Mouse (Mus musculus) Patski (cell line): ENCODE results near the gene Gnai2. TPM values are rescaled to one million over a fixed set of nuclear protein-coding genes. Genes with fewer than 3 reads are reported as not detected.

Experiments used
- ATAC-seq: fragments of 100-300 bp; one replicate; pipeline ENCODE4 v1.8.0; 2021
- CTCF ChIA-PET: fragments of 350-600 bp; sonication (Branson Sonifier 250); formaldehyde crosslinking; loops from one replicate; lab custom pipeline; 2022; ENCODE audit warnings: inconsistent platforms; lab: Charles Lee
- POLR2A ChIA-PET: fragments of 350-600 bp; sonication (Branson Sonifier 250); formaldehyde crosslinking; loops from one replicate; lab custom pipeline; 2022; ENCODE audit warnings: antibody characterized with exemption, inconsistent platforms; lab: Charles Lee
- DNase-seq: peaks from one replicate; pipeline ENCODE4 v3.0.0-alpha.2; 2011; ENCODE audit warnings: low read depth, low spot score
- H3K27me3 ChIP-seq: fragments of 371-371 bp; one replicate; pipeline ENCODE4 v1.5.1; 2021
- CTCF ChIP-seq: fragments of 100-300 bp; IDR thresholded peaks from one replicate; pipeline ENCODE4 v1.5.1; 2021
- in situ Hi-C: fragments of 300-500 bp; cut with MboI; formaldehyde crosslinking; loops from 3 replicates; pipeline ENCODE4 v1.11.1; 2018; ENCODE audit warnings: low pct_unique_long_range_greater_than_20kb, mixed read lengths
- polyA plus RNA-seq: library from polyadenylated mRNA; unstranded; gene quantifications from one replicate; pipeline ENCODE4 v1.2.3, GENCODE M21; 2021

The Gnai2 gene
- polyA plus RNA-seq, 1 experiment from 2014 or later: 592 TPM

DNA sequence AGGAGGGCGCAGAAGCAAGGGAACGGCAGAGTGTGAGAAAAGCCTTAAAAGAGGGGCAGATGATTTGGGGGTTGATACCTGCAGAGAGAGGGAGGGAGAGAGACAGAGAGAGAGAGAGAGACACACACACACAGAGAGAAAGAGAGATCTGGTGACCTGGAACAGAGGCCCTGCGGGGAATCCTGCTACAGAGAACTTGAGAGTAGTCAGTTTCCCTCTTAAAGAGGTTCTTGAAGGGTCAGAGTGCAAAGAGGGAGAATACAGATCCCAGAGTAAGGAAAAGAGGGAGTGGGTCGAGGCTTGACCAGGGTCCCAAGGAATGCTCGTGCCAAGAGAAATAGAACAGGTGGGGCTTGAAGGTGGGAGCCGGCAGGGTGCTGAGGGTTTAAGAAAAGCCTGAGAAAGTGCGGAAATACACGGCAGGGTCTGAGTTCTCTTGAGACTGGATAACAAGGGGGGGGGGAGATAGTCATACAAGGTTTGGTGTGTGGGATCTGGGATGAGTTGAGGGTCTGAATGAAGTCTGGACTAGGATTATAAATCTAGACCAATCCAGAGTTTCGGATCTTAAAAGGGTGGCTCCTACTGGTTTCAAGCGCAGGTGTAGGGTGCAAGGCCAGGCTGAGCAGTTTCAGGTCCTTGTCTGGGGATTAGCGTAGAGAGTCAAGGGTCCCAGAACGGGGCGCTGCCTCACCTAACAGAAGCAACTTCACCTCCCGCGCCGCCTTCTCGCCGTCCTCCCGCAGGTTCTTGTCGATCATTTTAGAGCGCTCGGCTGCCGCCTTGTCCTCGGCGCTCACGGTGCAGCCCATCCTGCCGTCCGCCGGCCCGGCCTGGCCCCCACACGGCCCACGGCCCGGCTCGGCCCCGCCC, 525 bp downstream of the Gnai2 start:
- H3K27me3 ChIP-seq: no peaks in the 10 kb centered on the region
- POLR2A ChIA-PET: interaction anchor here (0.6 to 1.4 kb wide), 4 partner anchors 8 to 46 kb away, joined by 3 to 7 read pairs (median 4); no protein-coding TSS in a partner anchor
- ATAC-seq (no peak), DNase-seq (no peak)
- in situ Hi-C loops: no loop called here
- no peak for TF ChIP-seq CTCF
- CTCF ChIA-PET: interaction anchor here (1.1 to 1.9 kb wide), 3 partner anchors 10 to 22 kb away, joined by 3 to 13 read pairs (median 8); no protein-coding TSS in a partner anchor

DNA sequence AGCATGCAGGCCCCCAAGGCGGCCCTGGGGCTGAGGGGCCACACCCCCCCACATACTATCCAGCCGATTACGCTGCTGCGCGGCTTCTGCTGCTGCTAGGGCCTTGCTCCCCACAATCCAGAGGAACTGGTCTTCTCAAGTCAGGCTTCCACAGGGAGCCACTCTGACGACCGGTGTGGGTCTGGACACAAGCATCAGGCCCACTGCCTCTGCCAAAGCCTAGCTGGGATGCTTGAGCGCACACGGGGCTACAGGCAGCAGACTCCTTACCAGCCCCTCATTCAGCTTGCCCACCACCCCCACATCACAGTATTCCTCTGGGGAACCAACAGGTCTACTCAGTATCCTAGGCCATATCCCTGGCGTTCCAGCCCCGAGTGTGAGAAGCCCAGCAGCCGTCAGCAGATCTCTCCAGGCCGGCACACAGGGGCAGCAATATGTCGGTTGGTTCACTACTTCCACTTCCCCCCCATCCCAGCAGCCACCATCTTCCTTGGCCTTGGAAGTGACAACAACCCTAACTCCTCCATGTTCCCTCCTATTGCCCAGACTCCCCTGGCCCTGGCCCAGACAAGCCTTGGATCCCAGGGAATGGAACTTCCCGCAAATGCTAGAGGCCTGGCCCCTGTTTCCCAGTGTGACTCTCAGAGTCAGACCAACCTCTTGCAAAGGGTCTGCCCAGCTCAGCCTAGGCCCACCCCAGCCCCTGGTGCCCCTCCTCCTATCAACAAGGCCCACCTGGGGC, 1.3 kb downstream of the Gnai2 start:
- ATAC-seq (no peak), DNase-seq (no peak)
- in situ Hi-C loops: no loop called here
- no peak for TF ChIP-seq CTCF
- CTCF ChIA-PET: no interaction called here
- POLR2A ChIA-PET: interaction anchor here (1.4 kb wide), 1 partner anchor 15 kb away, joined by 4 read pairs; no protein-coding TSS in a partner anchor
- no peaks in the 10 kb centered on the region for H3K27me3 ChIP-seq

- DNase-seq (no peak), ATAC-seq (peak; percentile 42)
- CTCF ChIA-PET: interaction anchor here (1.7 kb wide), 1 partner anchor 13 kb away, joined by 11 read pairs; no protein-coding TSS in a partner anchor
- POLR2A ChIA-PET: interaction anchor here (0.9 to 1.4 kb wide), 2 partner anchors 14 to 15 kb away, joined by 3 to 4 read pairs; no protein-coding TSS in a partner anchor
- no peaks in the 10 kb centered on the region for H3K27me3 ChIP-seq
- no peak for TF ChIP-seq CTCF
- in situ Hi-C loops: no loop called here
These were observed 2.0 kb downstream of the Gnai2 start for GRCm38 (mm10) chr9:107633091-107633660.

DNA sequence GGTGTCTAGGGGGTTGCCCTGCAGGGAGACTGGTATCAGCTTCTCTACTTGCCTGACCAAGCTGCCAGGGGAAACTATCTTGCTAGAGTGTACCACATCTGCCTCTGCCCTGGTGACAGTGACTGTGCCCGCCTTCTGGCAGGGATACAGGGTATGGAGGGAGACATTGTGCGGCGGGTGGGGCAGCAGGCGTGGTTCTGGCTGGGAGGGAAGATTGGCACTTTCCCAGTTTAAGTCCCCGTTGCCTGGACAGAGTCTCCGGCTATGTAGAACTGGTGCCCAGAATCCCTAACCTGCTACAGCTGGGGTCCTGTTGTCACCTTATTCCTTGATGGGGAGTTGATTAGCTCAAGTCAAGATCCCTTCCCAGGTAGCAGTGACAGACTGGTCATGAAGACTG, 2.7 kb downstream of the Gnai2 start:
- DNase-seq: no peak

DNA sequence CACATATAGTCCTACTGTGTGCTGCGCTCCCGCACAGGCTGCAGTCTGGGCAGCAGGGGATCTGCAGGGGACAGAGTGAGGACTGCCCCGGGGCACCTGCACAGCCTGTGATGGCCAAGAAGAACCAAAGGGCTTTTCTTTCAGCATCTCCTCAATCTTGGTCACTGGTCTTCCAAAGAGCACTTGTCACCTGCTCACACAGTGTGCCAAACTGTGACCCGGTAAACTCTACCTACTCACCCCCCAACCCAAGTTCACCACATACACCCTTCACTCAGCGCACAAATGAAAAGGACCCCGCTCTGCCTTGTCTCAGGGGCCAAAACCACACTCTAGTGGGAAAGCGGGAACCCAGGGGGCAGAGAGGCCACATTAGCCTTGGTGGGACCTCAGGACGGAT, 3.3 kb downstream of the Gnai2 start:
- CTCF ChIA-PET: interaction anchor here (1.3 to 1.7 kb wide), 2 partner anchors 14 to 19 kb away, joined by 4 to 11 read pairs; no protein-coding TSS in a partner anchor

More for the DNA sequence above, 2.7 kb downstream of the Gnai2 start:
- ChIA-PET CTCF (interaction anchor here (1.3 to 1.7 kb wide), 2 partner anchors 13 to 19 kb away, joined by 4 to 11 read pairs; no protein-coding TSS in a partner anchor), POLR2A (interaction anchor here (0.6 to 0.9 kb wide), 2 partner anchors 14 to 69 kb away, joined by 3 read pairs; no protein-coding TSS in a partner anchor)
- no peak for TF ChIP-seq CTCF
- H3K27me3 ChIP-seq: no peaks in the 10 kb centered on the region
- no peak for ATAC-seq
- in situ Hi-C loops: no loop called here

GRCm38 (mm10) chr9:107631311-107631826, 3.8 kb downstream of the Gnai2 start:
- no peaks in the 10 kb centered on the region for H3K27me3 ChIP-seq
- TF ChIP-seq CTCF: no peak
- ChIA-PET POLR2A (interaction anchor here (0.6 to 1.2 kb wide), 3 partner anchors 13 to 75 kb away, joined by 4 read pairs; no protein-coding TSS in a partner anchor), CTCF (interaction anchor here (1.3 to 2.8 kb wide), 3 partner anchors 13 to 18 kb away, joined by 4 to 19 read pairs (median 6); no protein-coding TSS in a partner anchor)
- DNase-seq (no peak), ATAC-seq (no peak)
- in situ Hi-C loops: no loop called here

More for the DNA sequence above, 3.3 kb downstream of the Gnai2 start:
- ATAC-seq: no peak
- in situ Hi-C loops: no loop called here
- POLR2A ChIA-PET: interaction anchor here (0.6 kb wide), 1 partner anchor 37 kb away, joined by 4 read pairs; no protein-coding TSS in a partner anchor
- TF ChIP-seq CTCF: no peak
- DNase-seq: no peak
- no peaks in the 10 kb centered on the region for H3K27me3 ChIP-seq

DNA sequence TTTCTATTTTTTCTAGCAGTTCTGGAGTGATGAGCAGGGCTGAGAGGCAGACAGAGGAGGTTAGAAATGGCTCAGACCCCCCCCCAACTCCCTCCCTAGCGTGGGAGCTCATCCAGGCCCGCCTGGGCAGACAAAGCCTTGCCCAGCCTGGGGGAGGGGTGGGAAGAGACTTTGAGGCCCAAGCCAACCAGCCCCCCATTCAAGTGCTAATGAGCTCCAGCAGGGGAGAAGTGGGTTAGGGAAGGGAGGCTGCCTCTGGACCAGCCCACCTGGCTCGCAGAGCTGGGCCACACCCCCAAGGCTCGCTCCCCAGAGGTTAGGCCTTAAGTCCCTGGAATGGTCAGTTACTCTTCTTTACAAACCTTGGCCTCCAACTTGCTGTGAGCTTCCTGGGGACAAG, 4.6 kb downstream of the Gnai2 start:
- ATAC-seq (no peak), DNase-seq (no peak)

GRCm38 (mm10) chr9:107629901-107630425, 5.2 kb downstream of the Gnai2 start:
- CTCF ChIA-PET: interaction anchor here (0.9 to 2.8 kb wide), 7 partner anchors 10 to 63 kb away, joined by 3 to 19 read pairs (median 5); no protein-coding TSS in a partner anchor
- POLR2A ChIA-PET: interaction anchor here (0.5 to 1.4 kb wide), 3 partner anchors 10 to 328 kb away, joined by 3 to 5 read pairs (median 4); no protein-coding TSS in a partner anchor
- in situ Hi-C loops: no loop called here
- ATAC-seq (no peak), DNase-seq (no peak)
- no peaks in the 10 kb centered on the region for H3K27me3 ChIP-seq
- TF ChIP-seq CTCF: no peak

More for the DNA sequence above, 4.6 kb downstream of the Gnai2 start:
- no peaks in the 10 kb centered on the region for H3K27me3 ChIP-seq
- ChIA-PET CTCF (interaction anchor here (1.2 to 2.8 kb wide), 5 partner anchors 13 to 64 kb away, joined by 3 to 19 read pairs (median 6); no protein-coding TSS in a partner anchor), POLR2A (interaction anchor here (0.5 to 1.4 kb wide), 5 partner anchors 11 to 329 kb away, joined by 3 to 5 read pairs (median 4); partner anchors contain the start of gene Sema3b)
- in situ Hi-C loops: no loop called here
- no peak for TF ChIP-seq CTCF

GRCm38 (mm10) chr9:107629411-107629730, 5.8 kb downstream of the Gnai2 start:
- DNase-seq (no peak), ATAC-seq (no peak)
- POLR2A ChIA-PET: interaction anchor here (0.5 to 0.6 kb wide), 2 partner anchors 78 to 240 kb away, joined by 3 to 5 read pairs; no protein-coding TSS in a partner anchor
- in situ Hi-C loops: no loop called here
- H3K27me3 ChIP-seq: no peaks in the 10 kb centered on the region
- CTCF ChIA-PET: interaction anchor here (0.9 to 2.8 kb wide), 6 partner anchors 10 to 27 kb away, joined by 3 to 19 read pairs (median 6); no protein-coding TSS in a partner anchor
- no peak for TF ChIP-seq CTCF
